Mouse (Mus musculus) spleen, embryonic (tissue): Measurements from ENCODE around the gene Crlf1.

ENCODE experiments used
- CTCF ChIA-PET: fragments of 350-600 bp; sonication (Branson Sonifier 250); formaldehyde crosslinking; loops from one replicate; lab custom pipeline; 2022; lab: Charles Lee

Gene Crlf1

DNA sequence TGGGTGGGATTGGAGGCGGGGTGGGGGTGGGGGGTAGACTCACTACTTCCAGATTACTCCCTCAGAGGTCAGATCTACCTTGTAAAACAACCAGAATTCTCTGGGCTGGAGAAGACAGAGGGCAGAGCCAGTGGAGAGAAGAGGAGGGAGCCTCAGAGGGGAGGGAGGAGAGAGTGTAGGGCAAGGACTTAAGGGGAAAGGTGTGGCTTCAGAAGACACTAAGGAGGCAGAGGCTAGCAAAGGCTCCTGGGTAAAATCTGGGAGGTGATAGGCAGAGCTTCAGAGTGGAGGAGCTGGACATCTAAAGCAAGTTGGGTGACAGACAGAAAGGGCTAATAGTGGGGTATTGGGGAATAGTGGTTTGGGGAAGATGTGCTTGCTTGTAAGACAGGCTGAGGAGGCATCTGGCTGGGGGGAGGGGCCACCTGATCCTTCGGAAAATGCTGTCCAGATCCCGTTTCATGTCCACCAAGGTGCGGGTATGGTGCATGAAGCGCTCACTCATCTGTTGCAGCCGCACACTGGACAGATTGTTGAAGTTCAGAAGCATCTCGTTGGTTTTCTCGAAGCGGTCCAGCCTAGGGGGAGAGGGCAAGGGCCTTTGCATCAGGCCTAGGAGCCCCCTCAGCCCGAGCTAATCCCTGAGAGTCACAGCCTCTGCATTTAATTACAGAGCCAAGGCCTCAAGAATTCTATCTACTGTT is 25.1 kb downstream of the Crlf1 start:
- CTCF ChIA-PET: no interaction called here

- CTCF ChIA-PET: interaction anchor here (0.6 kb wide), 1 partner anchor 8 kb away, joined by 5 read pairs; no protein-coding TSS in a partner anchor
Measured at GRCm38 (mm10) chr8:70519043-70519442, 26.1 kb downstream of the Crlf1 start.

GRCm38 (mm10) chr8:70519606-70520005 is 26.6 kb downstream of the Crlf1 start:
- CTCF ChIA-PET: interaction anchor here (0.6 kb wide), 1 partner anchor 8 kb away, joined by 5 read pairs; no protein-coding TSS in a partner anchor

DNA sequence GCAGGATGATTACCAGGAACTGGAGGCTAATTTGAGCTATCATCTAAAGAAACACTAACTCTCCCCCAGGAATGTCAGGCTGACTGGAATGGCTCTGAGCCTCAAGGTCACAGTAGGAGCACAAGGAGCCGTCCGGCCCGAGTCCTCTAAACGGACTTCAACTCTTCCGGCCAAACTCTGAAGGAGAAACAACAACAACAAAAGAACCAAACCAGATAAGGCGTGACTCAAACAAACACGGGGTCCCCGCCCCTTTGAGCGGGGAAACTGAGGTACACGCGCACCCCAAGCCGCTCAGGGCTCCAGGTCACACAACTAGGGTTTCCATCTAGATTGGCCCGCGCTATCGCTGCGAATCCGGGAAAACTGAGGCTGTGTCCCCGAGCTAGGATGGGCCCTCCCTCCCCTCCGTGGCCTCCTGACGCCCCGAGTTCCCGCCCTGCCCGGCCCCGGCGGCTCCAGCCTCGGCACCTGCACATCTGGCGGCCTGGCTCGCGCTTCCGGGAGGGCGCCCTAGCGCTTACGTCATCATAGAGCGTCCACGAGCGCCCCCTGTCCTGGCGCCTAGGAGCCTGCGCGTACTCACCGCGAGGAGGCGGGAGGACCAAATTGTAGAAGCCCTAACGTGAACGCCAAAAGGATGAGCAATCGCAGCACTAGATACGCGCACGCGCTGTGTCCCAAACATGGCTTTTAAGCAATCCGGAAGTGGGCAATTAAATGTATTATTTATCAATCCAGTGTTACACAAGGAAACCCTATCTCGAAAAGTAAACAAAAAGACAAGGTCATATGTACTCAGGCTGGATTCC is 29.8 kb downstream of the Crlf1 start:
- CTCF ChIA-PET: interaction anchor here (0.5 to 1.3 kb wide), 2 partner anchors 11 to 239 kb away, joined by 3 to 5 read pairs; no protein-coding TSS in a partner anchor

DNA sequence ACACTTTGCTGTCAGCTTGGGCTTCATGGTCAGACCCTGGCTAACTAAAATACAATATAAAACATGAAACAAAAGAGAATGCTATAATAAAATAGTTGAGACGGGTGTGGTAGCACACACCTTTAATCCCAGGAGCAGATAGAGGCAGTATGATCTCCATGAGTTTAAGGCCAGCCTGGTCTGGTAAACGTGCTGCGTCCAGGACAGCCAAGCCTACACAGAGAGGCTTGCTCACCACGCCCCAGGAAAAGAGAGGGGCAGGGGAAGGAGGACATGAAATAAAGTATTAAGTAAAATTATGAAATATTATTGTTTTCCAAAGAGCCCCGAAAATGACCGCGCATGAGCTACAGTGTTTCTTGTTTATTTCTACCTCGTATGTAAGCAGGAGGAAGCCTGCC is 34.2 kb downstream of the Crlf1 start:
- CTCF ChIA-PET: interaction anchor here (1.6 kb wide), 1 partner anchor 58 kb away, joined by 3 read pairs; no protein-coding TSS in a partner anchor

- CTCF ChIA-PET: interaction anchor here (0.5 kb wide), 1 partner anchor 103 kb away, joined by 3 read pairs; no protein-coding TSS in a partner anchor
Measured at GRCm38 (mm10) chr8:70527512-70528181, 34.7 kb downstream of the Crlf1 start, which contains the start of the genes Fkbp8 and Kxd1. TSS of gene Fkbp8 (plus strand) at chr8:70527724. TSS of gene Kxd1 (minus strand) at chr8:70527956.

- CTCF ChIA-PET: interaction anchor here (0.5 kb wide), 1 partner anchor 104 kb away, joined by 3 read pairs; no protein-coding TSS in a partner anchor
Measured at GRCm38 (mm10) chr8:70528182-70528797, 35.3 kb downstream of the Crlf1 start.

GRCm38 (mm10) chr8:70529299-70529698 is 36.3 kb downstream of the Crlf1 start:
- CTCF ChIA-PET: interaction anchor here (0.5 to 0.7 kb wide), 2 partner anchors 22 to 335 kb away, joined by 3 to 8 read pairs; no protein-coding TSS in a partner anchor

DNA sequence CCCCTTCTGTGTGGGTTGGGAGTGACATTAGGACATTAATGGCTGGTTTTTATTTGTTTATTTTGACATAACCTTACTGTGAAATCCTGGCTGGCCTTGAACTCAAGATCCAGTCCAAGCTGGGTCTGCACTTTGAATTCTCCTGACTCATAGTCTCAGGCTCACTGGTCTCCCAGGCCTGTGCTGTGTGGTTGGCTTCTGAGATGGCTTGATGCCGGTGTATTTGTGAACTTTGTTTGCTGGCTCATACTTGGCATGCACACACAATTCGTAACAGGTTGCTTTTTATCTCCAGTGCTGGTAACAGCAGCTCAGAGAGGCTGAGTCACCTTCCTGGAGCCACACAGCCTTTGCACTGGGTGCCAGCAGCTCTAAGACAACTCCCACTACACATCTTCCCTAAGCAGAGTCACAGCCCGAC is 36.8 kb downstream of the Crlf1 start:
- CTCF ChIA-PET: interaction anchor here (0.5 to 0.7 kb wide), 2 partner anchors 39 to 335 kb away, joined by 3 to 11 read pairs; no protein-coding TSS in a partner anchor

- CTCF ChIA-PET: interaction anchor here (0.7 kb wide), 1 partner anchor 38 kb away, joined by 11 read pairs; no protein-coding TSS in a partner anchor
Measured at GRCm38 (mm10) chr8:70530314-70530713, 37.4 kb downstream of the Crlf1 start.

GRCm38 (mm10) chr8:70534281-70534680 is 41.3 kb downstream of the Crlf1 start:
- CTCF ChIA-PET: no interaction called here

DNA sequence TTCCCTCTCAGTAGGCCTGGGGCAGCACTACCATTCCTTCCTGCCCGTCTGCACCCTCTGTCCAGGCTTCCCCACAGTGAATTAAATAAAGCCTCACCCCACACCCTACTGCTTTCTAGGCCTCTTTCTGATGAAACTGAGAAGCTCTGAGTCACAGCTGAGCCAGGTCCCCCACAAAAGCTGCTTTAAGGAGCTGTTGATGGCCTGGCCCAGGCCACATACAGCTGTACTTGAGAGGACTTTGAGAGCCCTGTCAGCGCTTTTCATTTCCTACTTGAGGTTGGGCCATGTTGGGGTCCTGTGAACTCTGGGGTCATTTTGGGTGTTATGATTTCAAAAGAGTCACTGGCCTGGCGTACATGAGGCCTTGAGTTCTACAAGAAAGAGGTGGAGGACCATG is 42.3 kb downstream of the Crlf1 start:
- CTCF ChIA-PET: no interaction called here

GRCm38 (mm10) chr8:70535701-70536100 is 42.7 kb downstream of the Crlf1 start:
- CTCF ChIA-PET: no interaction called here

DNA sequence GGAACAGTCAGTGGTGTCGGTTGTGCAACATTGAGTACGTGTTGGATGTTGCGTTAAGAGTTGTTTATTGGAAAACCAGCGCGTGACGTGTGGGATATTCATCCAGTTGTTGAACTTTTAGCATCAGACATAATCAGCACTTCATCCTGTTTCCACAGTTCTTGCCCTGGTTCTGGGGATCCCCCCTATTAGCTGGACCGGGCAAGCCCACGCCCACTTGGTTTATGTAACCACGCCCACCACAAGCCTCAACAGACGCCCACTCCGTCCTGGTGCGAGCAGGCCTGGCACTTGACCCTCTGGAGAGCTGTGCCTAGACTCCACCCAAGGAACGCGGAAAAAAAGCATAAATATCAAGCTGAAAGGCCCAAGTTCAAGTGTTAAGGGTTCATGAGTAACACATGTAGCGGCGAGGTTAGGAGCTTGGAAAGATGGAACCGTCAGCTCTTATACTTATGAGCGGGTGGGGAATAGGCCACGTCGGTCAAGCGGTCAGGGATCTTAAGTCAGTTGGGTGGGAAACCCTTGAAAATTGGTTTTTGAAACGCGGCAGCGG is 45.1 kb downstream of the Crlf1 start:
- CTCF ChIA-PET: interaction anchor here (1.7 kb wide), 1 partner anchor 29 kb away, joined by 6 read pairs; no protein-coding TSS in a partner anchor

DNA sequence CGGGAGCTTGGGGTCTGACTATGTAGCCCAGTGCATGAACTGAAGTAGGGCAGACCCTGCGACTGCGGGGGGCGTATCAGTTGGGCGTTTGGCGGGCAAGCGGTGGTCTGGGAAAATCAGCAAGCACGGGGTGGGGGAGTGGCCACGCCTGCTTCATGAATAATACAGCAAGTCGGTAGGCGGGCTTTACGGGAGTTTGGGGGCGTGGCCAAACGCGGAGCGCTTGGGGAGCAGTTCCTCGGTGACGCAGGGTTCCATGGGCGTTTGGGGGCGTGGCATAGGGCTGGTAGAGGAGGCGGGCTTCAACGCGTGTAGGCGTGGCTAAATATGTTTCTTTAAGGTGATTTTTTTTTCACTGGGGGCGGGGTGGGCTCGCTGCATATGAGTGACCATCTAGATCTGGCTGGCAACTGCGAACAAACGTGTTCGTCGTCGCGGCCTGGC is 45.7 kb downstream of the Crlf1 start:
- CTCF ChIA-PET: interaction anchor here (1.7 kb wide), 1 partner anchor 29 kb away, joined by 6 read pairs; no protein-coding TSS in a partner anchor

GRCm38 (mm10) chr8:70539077-70539813 is 46.3 kb downstream of the Crlf1 start, which contains the start of gene Ell:
TSS of gene Ell (plus strand) at chr8:70539457.
- CTCF ChIA-PET: interaction anchor here (0.8 to 1.7 kb wide), 2 partner anchors 28 to 30 kb away, joined by 3 to 6 read pairs; no protein-coding TSS in a partner anchor

GRCm38 (mm10) chr8:70540013-70540506 is 47.1 kb downstream of the Crlf1 start:
- CTCF ChIA-PET: interaction anchor here (0.8 kb wide), 1 partner anchor 29 kb away, joined by 3 read pairs; no protein-coding TSS in a partner anchor

- CTCF ChIA-PET: no interaction called here
Measured at GRCm38 (mm10) chr8:70540507-70541071, 47.6 kb downstream of the Crlf1 start.

- CTCF ChIA-PET: no interaction called here
Measured at GRCm38 (mm10) chr8:70541081-70541480, 48.1 kb downstream of the Crlf1 start.
